Mouse (Mus musculus): ENCODE results near the gene Ufsp2. TPM values are rescaled to one million over a fixed set of nuclear protein-coding genes. Genes with fewer than 3 reads are reported as not detected.

Ufsp2 gene
- polyA plus RNA-seq, 1 experiment from 2014 or later, result 59.1 TPM

DNA sequence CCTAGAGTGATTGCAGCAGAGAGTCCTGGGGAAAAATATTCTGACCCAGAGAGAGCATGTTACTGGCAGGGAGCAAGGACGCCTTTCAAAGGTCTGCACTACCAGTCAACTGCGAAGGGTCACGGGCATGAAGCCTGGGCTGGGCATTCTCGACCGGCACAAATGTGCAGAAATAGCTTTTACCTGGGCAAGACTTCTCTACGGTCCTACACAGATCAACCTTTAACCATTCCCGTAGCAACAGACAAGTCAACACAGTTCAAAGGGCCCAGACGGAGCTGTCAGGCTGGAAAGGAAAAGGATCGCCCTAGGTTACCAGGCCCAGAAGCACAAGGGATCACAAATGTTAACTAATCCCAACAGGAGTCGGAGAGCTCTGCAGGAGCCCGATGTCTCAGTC, 60.9 kb downstream of the Ufsp2 start:
- Histone ChIP-seq H3K9ac (no peak overlapping the region), H3K27ac (no peak overlapping the region), H3K36me3 (0 out of 2 replicates have a peak, but pooled peaks cover 4% of the 10 kb centered on the region), H3K9me3 (replicated peaks) (no peaks in the 10 kb centered on the region), H3K4me2 (replicated peaks) (no peak overlapping the region), H3K4me3 (no peak overlapping the region), H3K4me1 (no peaks in the 10 kb centered on the region), H3K27me3 (no peaks in the 10 kb centered on the region)
- ATAC-seq (ENCODE audit: low FRiP score), result no peak
- WGBS, result 65% methylated on average over 11 of the region's 11 CpGs

- H3K9ac ChIP-seq, result no peak overlapping the region
- no peak overlapping the region for H3K4me2 ChIP-seq (replicated peaks)
- no peak overlapping the region for H3K4me3 ChIP-seq
- H3K27me3 ChIP-seq, result no peaks in the 10 kb centered on the region
- H3K9me3 ChIP-seq (replicated peaks), result no peaks in the 10 kb centered on the region
- H3K4me1 ChIP-seq, result no peaks in the 10 kb centered on the region
- peaks cover 10% of the 10 kb centered on the region; the same call in 1 of the 2 replicates for H3K36me3 ChIP-seq
- no peak overlapping the region for H3K27ac ChIP-seq
- no peak for ATAC-seq (ENCODE audit: low FRiP score)
- WGBS, result 66% methylated on average over 1 of the region's 1 CpGs
Measured at GRCm38 (mm10) chr8:46039666-46040065, 64.3 kb downstream of the Ufsp2 start.

DNA sequence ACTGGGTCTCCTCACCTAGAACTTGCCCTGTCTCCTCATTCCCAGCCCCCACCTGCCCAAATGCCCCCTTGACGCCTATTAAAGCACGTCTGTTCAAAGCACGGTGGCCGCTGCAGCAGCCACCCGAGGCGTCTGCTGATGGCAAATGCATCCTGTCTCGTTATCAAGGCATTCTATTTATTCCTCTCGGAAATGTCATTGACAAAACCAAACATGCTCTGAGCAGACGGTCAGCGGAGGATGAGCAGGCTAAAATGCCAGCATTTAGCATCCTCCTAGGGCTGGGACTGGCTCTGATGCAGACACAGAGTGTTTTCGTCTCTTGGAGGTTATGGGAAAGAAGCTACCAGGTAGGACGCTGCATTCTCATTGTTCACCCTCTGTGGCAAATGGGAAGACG, 64.9 kb downstream of the Ufsp2 start:
- H3K27ac ChIP-seq, result no peak overlapping the region; the same call in 1 of the 2 replicates
- no peak overlapping the region for H3K9ac ChIP-seq
- WGBS, result 70% methylated on average over 13 of the region's 13 CpGs
- peaks cover 9% of the 10 kb centered on the region; the same call in 1 of the 2 replicates for H3K36me3 ChIP-seq
- no peak overlapping the region for H3K4me2 ChIP-seq (replicated peaks)
- no peak overlapping the region for H3K4me3 ChIP-seq
- no peaks in the 10 kb centered on the region for H3K4me1 ChIP-seq
- H3K27me3 ChIP-seq, result no peaks in the 10 kb centered on the region
- H3K9me3 ChIP-seq (replicated peaks), result no peaks in the 10 kb centered on the region
- no peak for ATAC-seq (ENCODE audit: low FRiP score)

Other genes with a start within 250 kb of the Ufsp2 start
- gene Pdlim3, start 90.1 kb upstream of the Ufsp2 start, polyA plus RNA-seq (2016; fragmentation: Nextera tagmentation; extraction: Ambion mirVana), result 5.7 and 8.0 TPM in 2 replicates
- 0.21 TPM in 1 of 2 replicates, not detected in the other for gene Ccdc110, start 40.9 kb upstream of the Ufsp2 start, polyA plus RNA-seq (2016; fragmentation: Nextera tagmentation; extraction: Ambion mirVana)
- 4.8 and 5.5 TPM in 2 replicates for gene 1700029J07Rik, start 276 bp upstream of the Ufsp2 start, polyA plus RNA-seq (2016; fragmentation: Nextera tagmentation; extraction: Ambion mirVana)
- 0.41 and 0.56 TPM in 2 replicates for gene Lrp2bp, start 23.8 kb downstream of the Ufsp2 start, polyA plus RNA-seq (2016; fragmentation: Nextera tagmentation; extraction: Ambion mirVana)
- gene Ankrd37, start 30.2 kb downstream of the Ufsp2 start, polyA plus RNA-seq (2016; fragmentation: Nextera tagmentation; extraction: Ambion mirVana), result 22.9 and 24.3 TPM in 2 replicates
- gene Cfap97, start 176.2 kb downstream of the Ufsp2 start, polyA plus RNA-seq (2016; fragmentation: Nextera tagmentation; extraction: Ambion mirVana), result 26.3 and 28.7 TPM in 2 replicates
- gene Snx25, start 176.6 kb downstream of the Ufsp2 start, polyA plus RNA-seq (2016; fragmentation: Nextera tagmentation; extraction: Ambion mirVana), result 5.6 and 5.9 TPM in 2 replicates
- 561 and 574 TPM in 2 replicates for gene Slc25a4, start 235.8 kb downstream of the Ufsp2 start, polyA plus RNA-seq (2016; fragmentation: Nextera tagmentation; extraction: Ambion mirVana)